ENCODE assay signal across 8 mouse cellular contexts in the genomic region with DNA sequence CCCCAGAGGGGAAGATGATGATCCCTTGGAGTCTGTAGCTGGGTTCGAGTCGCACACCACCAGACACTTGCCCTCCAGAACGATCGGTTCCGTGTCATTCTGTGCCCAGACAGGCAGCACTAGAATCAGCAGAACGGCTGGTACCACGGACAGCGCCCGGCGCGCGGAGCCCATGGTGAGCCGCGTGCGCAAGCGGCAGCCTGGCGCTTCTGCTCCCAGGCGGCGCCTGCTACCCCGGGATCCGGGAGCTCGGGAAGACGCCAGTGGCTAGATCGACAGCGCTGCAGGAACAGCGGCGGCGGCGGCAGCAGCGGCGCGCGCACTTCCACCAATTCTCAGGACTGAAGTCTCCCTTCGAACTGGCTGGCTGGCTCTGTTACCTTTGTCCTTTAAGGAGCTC. TPM values are rescaled to one million over a fixed set of nuclear protein-coding genes. Genes with fewer than 3 reads are reported as not detected.
DNase-seq lines count a peak whose midpoint lies in the region; ATAC-seq and TF ChIP-seq lines count a peak whose summit lies in the region.

No protein-coding gene starts in this region.

- H3K27me3 ChIP-seq in MEL (ENCODE audit: control insufficient read depth in 1 of 2, insufficient read depth in 2 of 2, low read length in 2 of 2): no peaks in the 10 kb centered on the region
- peaks cover 6% of the 10 kb centered on the region; the same call in 1 of the 2 replicates for H3K27me3 ChIP-seq in hindbrain, embryonic 16.5 days (replicated peaks; ENCODE audit: control insufficient read depth, insufficient read depth, low read length)

- no peaks in the 10 kb centered on the region for H3K36me3 ChIP-seq in MEL (ENCODE audit: control insufficient read depth in 1 of 2, insufficient read depth in 2 of 2, low read length in 2 of 2)
- H3K36me3 ChIP-seq in hindbrain, embryonic 16.5 days (ENCODE audit: control insufficient read depth, insufficient read depth, low read length): no peaks in the 10 kb centered on the region

- no peak overlapping the region for H3K9ac ChIP-seq in MEL (ENCODE audit: control insufficient read depth, low read depth, low read length, poor library complexity, severe bottlenecking)
- H3K9ac ChIP-seq in hindbrain, embryonic 16.5 days (ENCODE audit: low read depth, low read length): peak overlapping the region; percentile 74

- TF ChIP-seq EP300 in MEL (IDR thresholded peaks at IDR 0.05; ENCODE audit: low read depth in 1 of 2, low read length in 2 of 2): no peak

- H3K4me2 ChIP-seq in hindbrain, embryonic 16.5 days (ENCODE audit: low read length): peak overlapping the region; percentile 95

- TF ChIP-seq POLR2A in MEL (IDR thresholded peaks at IDR 0.05; ENCODE audit: control insufficient read depth in 1 of 2, insufficient read depth in 1 of 2, low read depth in 1 of 2, low read length in 2 of 2, poor library complexity in 1 of 2): no peak

- WGBS in hindbrain, embryonic 16.5 days: under 1% methylated on average over 34 of the region's 34 CpGs

- no peaks in the 10 kb centered on the region for H3K79me2 ChIP-seq in MEL (ENCODE audit: control insufficient read depth, insufficient read depth, low read length, poor library complexity)

- H3K4me1 ChIP-seq in MEL (ENCODE audit: control insufficient read depth in 1 of 2, insufficient read depth in 2 of 2, low read length in 2 of 2): no peaks in the 10 kb centered on the region
- peaks cover 15% of the 10 kb centered on the region for H3K4me1 ChIP-seq in hindbrain, embryonic 16.5 days (ENCODE audit: control insufficient read depth, insufficient read depth, low read depth, low read length)

- H3K4me3 ChIP-seq in MEL (ENCODE audit: control insufficient read depth in 1 of 2, insufficient read depth in 1 of 2, low read depth in 2 of 2, low read length in 2 of 2): no peak overlapping the region
- H3K4me3 ChIP-seq in hindbrain, embryonic 16.5 days (ENCODE audit: low read length): peak overlapping the region; percentile 58

- TF ChIP-seq CTCF in MEL (IDR thresholded peaks at IDR 0.05 in 2 of 3, conservative IDR thresholded peaks at IDR 0.05 in 1 of 3; ENCODE audit: control insufficient read depth in 1 of 3, insufficient read depth in 1 of 3, low read depth in 2 of 3, low read length in 3 of 3, poor library complexity in 1 of 3, severe bottlenecking in 1 of 3): no peak

- peak; percentile 1 for DNase-seq in MEL (ENCODE audit: low read depth, low spot score)
- DNase-seq in c-Kit-positive CD71-positive TER-119-negative erythroid progenitor cells, embryonic 14.5 days (ENCODE audit: low read depth): peak; percentile 4
- peak; percentile 16 to 70 for DNase-seq in frontal cortex, postnatal 10 days (ENCODE audit: low spot score in 2 of 2)
- peak; percentile 11 for DNase-seq in left cerebral cortex, adult 11 months (ENCODE audit: low spot score)
- peak; percentile 14 for DNase-seq in lung, postnatal 25 days (ENCODE audit: low spot score)
- DNase-seq in right cerebral cortex, postnatal 10 days (ENCODE audit: low spot score in 2 of 2): peak; percentile 79 to 86

- no peak for TF ChIP-seq RAD21 in MEL (IDR thresholded peaks at IDR 0.05; ENCODE audit: low read depth, low read length)

- ATAC-seq in hindbrain, embryonic 16.5 days: peak; percentile 72
- no peak for ATAC-seq in megakaryocyte, adult 5-6 weeks (ENCODE audit: poor library complexity, severe bottlenecking)

- H3K27ac ChIP-seq in MEL (ENCODE audit: control insufficient read depth, low read depth, low read length): no peak overlapping the region
- H3K27ac ChIP-seq in hindbrain, embryonic 16.5 days (ENCODE audit: low read depth, low read length): peak overlapping the region; percentile 80

- no peaks in the 10 kb centered on the region for H3K9me3 ChIP-seq in MEL (replicated peaks; ENCODE audit: insufficient read depth, low read length)
- no peaks in the 10 kb centered on the region for H3K9me3 ChIP-seq in hindbrain, embryonic 16.5 days (ENCODE audit: control insufficient read depth, low read length)

TF ChIP-seq in MEL, 35 proteins besides CTCF, POLR2A, EP300 and RAD21:
- no peak for TF ChIP-seq GATA1 (IDR thresholded peaks at IDR 0.05; ENCODE audit: low read depth, low read length)
- no peak for TF ChIP-seq POLR2AphosphoS2 (IDR thresholded peaks at IDR 0.05; ENCODE audit: low read length)
- TF ChIP-seq SMC3 (IDR thresholded peaks at IDR 0.05; ENCODE audit: low read depth, low read length): no peak

RNA-seq across cellular contexts. Expression of a gene that starts 1.1 kb away (rescaled TPM):
- not detected in 2 replicates for total RNA-seq in MEL (2012; rRNA removed)
- polyA plus RNA-seq in MEL (2012; ENCODE audit: insufficient read depth in 1 of 2, insufficient read length in 2 of 2, low read depth in 1 of 2, low replicate concordance in 2 of 2, missing spikeins in 1 of 2): not detected
- 41.7 and 47.6 TPM in 2 replicates for polyA plus RNA-seq in hindbrain, embryonic 16.5 days (2015; fragmentation: Nextera tagmentation; extraction: Ambion mirVana)
- not detected in 2 replicates for total RNA-seq in megakaryocyte, adult 5-6 weeks (2015)
- total RNA-seq in megakaryocyte, adult 5-6 weeks (2017): not detected in 2 replicates

Comparison
In these comparisons a context has a peak if more than half of its experiments do, and no peak if none do; other contexts are left out.
1. DNase-seq: peak in every context shown above with its lines; median percentile 82 in right cerebral cortex, postnatal 10 days; 43 in frontal cortex, postnatal 10 days; 14 in lung, postnatal 25 days; 11 in left cerebral cortex, adult 11 months; 4 in c-Kit-positive CD71-positive TER-119-negative erythroid progenitor cells, embryonic 14.5 days; 1 in MEL.